Mouse (Mus musculus) T-cell, adult 2 months (primary cell): ENCODE data around the gene Tmem132d.
"Not testable (repeated sequence)": the region's sequence is repeated elsewhere in the genome, so short reads cannot be mapped to it uniquely, and the experiment has no call there.

ENCODE experiments used
- DNase-seq: peaks from one replicate; pipeline ENCODE4 v3.0.0; 2022; ENCODE audit warnings: low spot score

Tmem132d gene

DNA sequence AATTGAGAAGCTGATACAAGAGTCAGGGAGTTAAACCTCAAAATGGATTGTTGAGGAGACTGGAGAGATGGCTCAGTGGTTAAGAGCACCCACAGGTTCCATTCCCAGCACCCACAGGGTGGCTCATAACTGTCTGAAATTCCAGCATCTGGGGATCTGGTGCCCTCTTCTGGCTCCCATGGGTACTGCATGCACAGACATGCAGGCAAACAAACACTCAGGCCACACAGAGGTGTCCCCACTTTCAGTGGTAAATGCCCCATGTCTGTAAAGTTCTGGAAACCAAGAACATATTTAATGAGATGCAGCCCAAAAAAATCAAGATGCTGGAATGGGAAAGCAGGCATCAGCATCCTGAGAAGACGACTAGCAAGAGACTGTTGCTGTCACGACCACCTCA lies 333.4 kb downstream of the Tmem132d start:
- no peak for DNase-seq

- DNase-seq, result no peak
These were observed 342.3 kb downstream of the Tmem132d start for GRCm38 (mm10) chr5:128090578-128090977.

- DNase-seq, result no peak
These were observed 357.4 kb downstream of the Tmem132d start for GRCm38 (mm10) chr5:128075456-128075855.

DNA sequence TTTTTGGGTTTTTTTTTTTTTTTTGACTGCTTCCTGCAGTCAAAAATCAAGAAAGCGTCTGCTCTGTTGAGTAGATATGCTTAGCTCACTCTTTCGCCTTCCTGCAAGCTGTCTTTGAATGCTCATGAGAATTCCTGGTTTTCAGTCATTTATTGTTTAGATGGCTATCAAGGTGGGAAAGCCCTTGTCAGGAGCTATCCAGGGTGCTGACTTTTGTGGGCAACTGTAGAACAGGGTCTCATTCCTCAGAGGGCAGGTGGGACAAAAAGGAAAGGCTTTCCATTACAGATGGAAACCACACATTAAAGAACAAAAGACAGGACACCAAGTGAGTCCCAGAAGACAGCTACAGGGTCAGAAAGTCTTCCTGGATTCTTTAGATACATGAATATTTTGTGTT lies 360.3 kb downstream of the Tmem132d start:
- no peak for DNase-seq

DNA sequence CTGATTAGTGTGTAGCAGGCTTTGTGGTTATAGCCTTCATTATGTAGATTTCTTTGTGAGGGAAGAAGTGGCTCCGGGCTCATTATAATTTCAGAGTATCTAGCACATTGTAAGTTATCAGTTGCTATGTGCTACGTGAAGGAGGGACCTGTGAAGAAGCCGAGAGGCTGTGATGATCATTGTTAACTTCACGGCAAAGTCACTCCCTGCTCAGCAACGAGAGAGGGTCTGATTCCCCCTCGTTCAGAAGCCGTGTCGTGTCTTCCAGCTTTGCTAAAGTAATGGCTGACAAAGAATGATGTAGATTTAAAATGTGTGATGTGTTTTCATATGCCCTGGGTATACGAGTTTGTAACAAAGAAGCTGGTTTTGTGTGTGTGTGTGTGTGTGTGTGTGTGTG lies 391.1 kb downstream of the Tmem132d start:
- no peak for DNase-seq

GRCm38 (mm10) chr5:128040036-128040435 lies 392.8 kb downstream of the Tmem132d start:
- no peak for DNase-seq

GRCm38 (mm10) chr5:128027076-128027475 lies 405.8 kb downstream of the Tmem132d start:
- no peak for DNase-seq

- DNase-seq, result no peak
These were observed 428.2 kb downstream of the Tmem132d start for GRCm38 (mm10) chr5:128004666-128005065.

DNA sequence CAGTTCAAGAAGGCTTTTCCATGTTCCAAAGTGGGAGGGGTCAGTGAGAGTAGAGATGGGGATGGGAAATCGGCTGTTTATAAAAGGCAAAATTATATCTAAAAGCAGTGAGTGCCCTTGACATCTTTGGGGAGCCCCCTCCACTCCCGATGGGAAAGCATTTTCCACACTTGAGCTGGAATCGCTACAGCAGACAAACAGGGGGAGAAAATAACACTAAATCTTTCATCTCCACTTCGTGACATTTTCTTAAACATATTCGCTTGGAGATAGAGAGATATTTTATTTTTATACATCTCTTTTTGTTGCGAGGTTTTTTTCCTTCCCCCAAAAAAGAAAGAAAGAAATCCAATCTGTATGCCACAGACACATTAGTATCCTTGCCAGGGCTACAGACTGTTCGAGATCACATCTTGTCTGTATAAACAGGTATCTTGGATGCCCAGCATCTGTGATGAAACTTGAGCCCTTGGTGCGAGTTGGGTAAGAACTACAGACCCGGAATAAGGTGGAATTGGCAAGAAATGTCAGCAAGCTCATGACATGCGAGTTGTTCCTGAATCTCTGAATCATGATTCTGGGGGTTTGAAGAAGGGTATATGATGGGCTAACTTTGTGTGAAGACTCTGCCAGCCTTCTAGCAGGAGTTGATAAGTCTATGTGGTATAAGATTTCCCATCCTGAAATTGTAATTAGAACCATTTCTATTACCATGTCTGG lies 436.2 kb downstream of the Tmem132d start:
- DNase-seq, result no peak

DNA sequence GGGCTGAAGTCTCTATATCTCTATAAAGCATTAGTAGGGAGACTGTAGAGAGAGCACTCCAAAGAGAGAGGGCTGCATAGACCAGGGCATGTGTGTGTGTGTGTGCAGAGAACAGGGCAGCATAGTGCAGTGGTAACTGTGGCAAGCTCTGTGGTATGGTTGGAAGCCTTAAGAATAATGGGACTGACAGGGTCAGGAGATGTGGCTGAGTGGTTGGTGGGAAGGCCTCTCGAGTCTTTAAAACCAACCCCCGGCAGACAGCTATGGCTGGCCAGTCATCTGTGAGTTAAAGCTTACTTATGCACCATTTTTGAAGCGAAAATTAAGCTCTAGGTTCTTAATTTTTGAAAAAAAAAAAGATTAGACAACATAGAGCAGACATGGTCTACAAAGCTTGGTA lies 439.4 kb downstream of the Tmem132d start:
- DNase-seq, result no peak

- no peak for DNase-seq
These were observed 442.1 kb downstream of the Tmem132d start for GRCm38 (mm10) chr5:127990826-127991225.

GRCm38 (mm10) chr5:127980003-127980358 lies 452.9 kb downstream of the Tmem132d start:
- DNase-seq, result not testable (repeated sequence)

- DNase-seq, result no peak
These were observed 453.4 kb downstream of the Tmem132d start for GRCm38 (mm10) chr5:127979329-127980002.

- no peak for DNase-seq
These were observed 456.2 kb downstream of the Tmem132d start for GRCm38 (mm10) chr5:127976661-127977060.

- no peak for DNase-seq
These were observed 467.2 kb downstream of the Tmem132d start for GRCm38 (mm10) chr5:127965700-127966099.

- no peak for DNase-seq
These were observed 470.2 kb downstream of the Tmem132d start for GRCm38 (mm10) chr5:127962656-127963055.

DNA sequence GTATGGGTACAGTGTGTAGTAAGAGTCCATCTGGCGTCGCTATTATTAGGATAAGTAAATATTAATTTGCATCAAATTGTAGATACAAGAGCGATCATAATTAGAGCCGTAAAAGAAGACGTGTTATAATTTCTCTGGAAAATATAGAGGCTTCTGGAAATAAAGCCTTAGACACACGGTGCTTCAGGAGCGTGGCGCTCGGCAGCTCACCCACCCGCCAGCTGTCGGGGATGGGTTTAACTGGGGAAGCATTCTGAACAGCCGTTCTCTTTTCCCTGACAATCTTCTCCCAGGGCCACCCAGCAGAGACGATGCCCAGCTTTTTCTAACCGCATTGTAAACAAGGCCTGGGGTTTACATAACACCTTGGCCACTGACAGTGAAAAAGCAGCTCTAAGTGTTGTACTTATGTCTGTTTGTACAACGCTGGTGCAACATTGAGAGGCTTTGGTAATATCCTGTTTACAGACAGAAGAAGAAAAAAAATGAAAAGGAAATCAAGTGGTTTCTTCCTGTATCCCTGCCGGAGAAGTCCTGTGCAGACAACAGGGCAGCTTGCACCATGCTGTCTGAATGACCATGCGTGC lies 476.3 kb downstream of the Tmem132d start:
- no peak for DNase-seq

DNA sequence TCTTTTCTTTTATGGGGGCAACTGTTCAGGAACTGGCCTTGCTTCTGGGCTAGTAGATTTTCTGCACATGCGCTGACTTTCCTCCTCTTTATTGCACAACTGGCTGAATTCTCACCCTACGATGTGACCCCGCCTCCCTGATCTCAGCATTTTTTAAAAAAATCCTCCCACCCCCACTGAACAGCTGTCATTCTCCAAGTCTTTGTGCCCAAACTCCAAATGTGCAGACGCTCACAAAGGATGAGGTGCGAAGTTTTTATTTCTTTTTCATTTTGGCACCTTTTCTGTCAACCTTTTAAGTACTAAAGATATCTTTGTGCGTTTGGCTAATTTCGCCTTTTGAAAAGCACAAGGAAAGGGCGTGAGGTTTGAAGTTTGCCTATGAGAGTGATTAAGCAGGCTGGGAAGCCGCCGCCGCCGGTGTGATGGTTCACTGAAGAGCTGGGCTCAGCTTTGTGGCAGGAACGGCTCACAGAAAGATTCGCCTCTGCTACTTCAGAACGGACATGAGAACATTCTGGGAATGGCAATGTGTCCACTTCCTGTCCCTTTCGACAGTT lies 478.6 kb downstream of the Tmem132d start:
- DNase-seq, result no peak

DNA sequence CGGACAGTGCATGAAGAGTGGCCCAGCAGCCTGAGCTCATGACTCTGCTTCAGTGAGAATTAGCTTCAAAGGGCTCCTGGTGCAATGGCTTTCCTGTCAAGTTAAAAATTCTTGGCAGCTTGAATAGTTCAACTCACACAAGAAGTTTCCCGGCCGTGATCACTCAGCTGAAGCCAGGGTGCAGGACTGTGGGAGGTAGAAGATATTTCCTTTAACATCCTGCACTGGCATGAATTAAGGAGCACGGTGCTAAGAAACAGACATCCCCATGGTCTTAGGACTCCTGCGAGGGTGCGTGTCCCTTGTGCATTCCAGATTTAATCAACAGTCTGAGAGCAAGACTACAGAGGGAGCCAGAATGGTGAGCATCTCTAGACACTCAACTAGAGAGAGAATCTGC lies 480.1 kb downstream of the Tmem132d start:
- no peak for DNase-seq

GRCm38 (mm10) chr5:127950574-127950973 lies 482.3 kb downstream of the Tmem132d start:
- no peak for DNase-seq

DNA sequence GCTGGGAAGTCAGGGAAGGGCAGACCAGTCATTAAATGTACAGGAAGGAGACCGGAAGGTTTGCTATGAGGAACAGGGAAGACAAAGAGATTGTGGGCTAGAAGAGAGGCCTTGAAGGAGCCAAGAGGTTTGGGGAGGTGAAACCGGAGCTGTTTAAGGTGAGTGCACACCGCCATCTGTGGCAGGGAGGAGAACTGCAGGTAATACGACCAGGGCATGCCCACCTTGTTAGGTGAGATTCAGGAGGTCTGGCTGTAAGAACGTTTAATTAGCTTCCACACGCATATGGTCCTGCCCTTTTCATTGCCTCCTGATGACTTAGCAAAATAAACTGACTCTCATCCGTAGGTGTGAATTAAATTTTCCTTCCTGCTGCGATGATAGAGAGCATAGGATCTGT lies 485.6 kb downstream of the Tmem132d start:
- no peak for DNase-seq

- DNase-seq, result not testable (repeated sequence)
These were observed 490.7 kb downstream of the Tmem132d start for GRCm38 (mm10) chr5:127942171-127942570.

- DNase-seq, result no peak
These were observed 495.0 kb downstream of the Tmem132d start for GRCm38 (mm10) chr5:127937914-127938313.
